Mouse (Mus musculus): Measurements from ENCODE around the gene Stk38l. TPM values are rescaled to one million over a fixed set of nuclear protein-coding genes. Genes with fewer than 3 reads are reported as not detected.
A peak's percentile ranks its signal among the peaks of the same experiment; 100 is the strongest.

Stk38l gene
- polyA plus RNA-seq (2021), result 17.3 TPM

- in situ Hi-C loops (cut with MboI; ENCODE audit: low pct_unique_long_range_greater_than_20kb), result no loop called here
- CTCF ChIA-PET, result interaction anchor here (1.0 to 1.1 kb wide), 2 partner anchors 18 to 40 kb away, joined by 4 read pairs; no protein-coding TSS in a partner anchor
- peak; percentile 55 for TF ChIP-seq CTCF (IDR thresholded peaks at IDR 0.05)
- H3K27me3 ChIP-seq, result no peaks in the 10 kb centered on the region
- DNase-seq (ENCODE audit: low read depth, low spot score), result peak; percentile 71
- ATAC-seq, result peak; percentile 90
- POLR2A ChIA-PET, result interaction anchor here (0.6 to 0.8 kb wide), 4 partner anchors 14 to 797 kb away, joined by 3 to 4 read pairs (median 4); no protein-coding TSS in a partner anchor
Measured at GRCm38 (mm10) chr6:146724581-146725383, at the start of gene Stk38l. TSS of gene Stk38l (plus strand) at chr6:146724995.

GRCm38 (mm10) chr6:146676904-146677303, 47.9 kb upstream of the Stk38l start:
- ChIA-PET CTCF (no interaction called here), POLR2A (no interaction called here)
- DNase-seq (ENCODE audit: low read depth, low spot score) (no peak), ATAC-seq (no peak)
- TF ChIP-seq CTCF (IDR thresholded peaks at IDR 0.05), result no peak
- no peaks in the 10 kb centered on the region for H3K27me3 ChIP-seq
- in situ Hi-C loops (cut with MboI; ENCODE audit: low pct_unique_long_range_greater_than_20kb), result no loop called here

- TF ChIP-seq CTCF (IDR thresholded peaks at IDR 0.05), result no peak
Measured at GRCm38 (mm10) chr6:146678136-146679070, 46.4 kb upstream of the Stk38l start.

GRCm38 (mm10) chr6:146683881-146684280, 40.9 kb upstream of the Stk38l start:
- TF ChIP-seq CTCF (IDR thresholded peaks at IDR 0.05), result no peak
- DNase-seq (ENCODE audit: low read depth, low spot score) (no peak), ATAC-seq (no peak)
- ChIA-PET CTCF (no interaction called here), POLR2A (no interaction called here)
- in situ Hi-C loops (cut with MboI; ENCODE audit: low pct_unique_long_range_greater_than_20kb), result no loop called here
- no peaks in the 10 kb centered on the region for H3K27me3 ChIP-seq

More at GRCm38 (mm10) chr6:146678136-146679070, 46.4 kb upstream of the Stk38l start:
- in situ Hi-C loops (cut with MboI; ENCODE audit: low pct_unique_long_range_greater_than_20kb), result no loop called here
- H3K27me3 ChIP-seq, result no peaks in the 10 kb centered on the region
- DNase-seq (ENCODE audit: low read depth, low spot score) (no peak), ATAC-seq (no peak)
- POLR2A ChIA-PET, result no interaction called here
- CTCF ChIA-PET, result interaction anchor here (0.8 kb wide), 1 partner anchor 10 kb away, joined by 3 read pairs; no protein-coding TSS in a partner anchor

- POLR2A ChIA-PET, result no interaction called here
- DNase-seq (ENCODE audit: low read depth, low spot score) (no peak), ATAC-seq (no peak)
- no peaks in the 10 kb centered on the region for H3K27me3 ChIP-seq
- TF ChIP-seq CTCF (IDR thresholded peaks at IDR 0.05), result no peak
- in situ Hi-C loops (cut with MboI; ENCODE audit: low pct_unique_long_range_greater_than_20kb), result no loop called here
- CTCF ChIA-PET, result no interaction called here
Measured at GRCm38 (mm10) chr6:146685781-146686308, 39.0 kb upstream of the Stk38l start.

GRCm38 (mm10) chr6:146686463-146687196, 38.2 kb upstream of the Stk38l start:
- ChIA-PET POLR2A (no interaction called here), CTCF (interaction anchor here (0.9 kb wide), 1 partner anchor 65 kb away, joined by 3 read pairs; no protein-coding TSS in a partner anchor)
- in situ Hi-C loops (cut with MboI; ENCODE audit: low pct_unique_long_range_greater_than_20kb), result no loop called here
- TF ChIP-seq CTCF (IDR thresholded peaks at IDR 0.05), result no peak
- DNase-seq (ENCODE audit: low read depth, low spot score) (no peak), ATAC-seq (no peak)
- H3K27me3 ChIP-seq, result no peaks in the 10 kb centered on the region

DNA sequence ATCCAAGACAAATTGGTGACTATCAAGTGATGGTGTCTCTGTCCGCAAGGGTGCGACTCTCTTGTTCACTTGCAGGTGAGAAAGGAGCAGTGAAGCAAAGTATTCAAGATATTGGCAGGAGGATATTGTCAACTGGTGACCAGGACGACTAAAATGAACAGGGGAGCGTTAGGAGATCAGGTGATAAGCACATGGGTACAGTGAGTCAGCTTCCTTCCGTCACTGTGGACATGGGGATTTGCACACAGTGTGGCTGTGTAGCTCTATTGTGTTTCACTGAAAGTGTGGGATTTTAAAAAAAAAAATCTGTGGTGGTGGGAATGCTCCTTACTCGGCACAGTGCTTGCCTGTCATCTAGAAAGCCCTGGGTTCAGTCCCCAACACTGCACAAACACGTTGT, 36.8 kb upstream of the Stk38l start:
- ChIA-PET CTCF (interaction anchor here (1.1 kb wide), 1 partner anchor 10 kb away, joined by 3 read pairs; no protein-coding TSS in a partner anchor), POLR2A (no interaction called here)
- ATAC-seq, result no peak
- no peak for DNase-seq (ENCODE audit: low read depth, low spot score)
- in situ Hi-C loops (cut with MboI; ENCODE audit: low pct_unique_long_range_greater_than_20kb), result no loop called here
- no peak for TF ChIP-seq CTCF (IDR thresholded peaks at IDR 0.05)
- no peaks in the 10 kb centered on the region for H3K27me3 ChIP-seq

DNA sequence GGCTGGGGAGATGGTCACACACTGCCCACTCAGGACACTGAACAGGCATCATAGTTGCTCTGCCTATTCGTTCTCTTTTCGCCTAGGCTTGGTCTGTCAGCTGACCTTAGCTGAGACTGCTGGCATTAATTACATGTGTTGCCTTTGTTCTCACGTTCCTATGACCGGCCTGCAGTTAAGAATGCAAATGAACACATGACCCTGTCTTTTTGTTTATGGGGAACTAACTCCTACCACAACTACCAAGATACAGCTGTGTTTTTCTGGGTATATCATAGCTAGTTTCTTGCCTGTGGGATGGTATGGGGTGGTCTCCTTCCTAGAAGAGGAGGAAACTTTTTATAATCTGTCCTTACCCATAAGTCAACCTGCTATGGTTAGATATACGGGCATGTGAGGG, 35.9 kb upstream of the Stk38l start:
- no peak for ATAC-seq
- in situ Hi-C loops (cut with MboI; ENCODE audit: low pct_unique_long_range_greater_than_20kb), result no loop called here
- DNase-seq (ENCODE audit: low read depth, low spot score), result no peak
- no peaks in the 10 kb centered on the region for H3K27me3 ChIP-seq
- POLR2A ChIA-PET, result no interaction called here
- no peak for TF ChIP-seq CTCF (IDR thresholded peaks at IDR 0.05)
- CTCF ChIA-PET, result interaction anchor here (1.1 kb wide), 1 partner anchor 11 kb away, joined by 3 read pairs; no protein-coding TSS in a partner anchor

GRCm38 (mm10) chr6:146697767-146698166, 27.0 kb upstream of the Stk38l start:
- POLR2A ChIA-PET, result no interaction called here
- TF ChIP-seq CTCF (IDR thresholded peaks at IDR 0.05), result no peak
- CTCF ChIA-PET, result no interaction called here
- in situ Hi-C loops (cut with MboI; ENCODE audit: low pct_unique_long_range_greater_than_20kb), result no loop called here
- ATAC-seq (no peak), DNase-seq (ENCODE audit: low read depth, low spot score) (no peak)
- no peaks in the 10 kb centered on the region for H3K27me3 ChIP-seq

GRCm38 (mm10) chr6:146698376-146698775, 26.4 kb upstream of the Stk38l start:
- DNase-seq (ENCODE audit: low read depth, low spot score) (no peak), ATAC-seq (no peak)
- ChIA-PET CTCF (no interaction called here), POLR2A (no interaction called here)
- TF ChIP-seq CTCF (IDR thresholded peaks at IDR 0.05), result no peak
- in situ Hi-C loops (cut with MboI; ENCODE audit: low pct_unique_long_range_greater_than_20kb), result no loop called here
- no peaks in the 10 kb centered on the region for H3K27me3 ChIP-seq

Data from Patski (cell line).